Mouse (Mus musculus): ENCODE results near the gene Camk1d. TPM values are rescaled to one million over a fixed set of nuclear protein-coding genes. Genes with fewer than 3 reads are reported as not detected.

Gene Camk1d
- total and polyA plus RNA-seq, 3 experiments, result 4.6 to 12.4 (median 4.8) TPM

GRCm38 (mm10) chr2:5286189-5287043 is 427.9 kb downstream of the Camk1d start:
- no peak overlapping the region for H3K9ac ChIP-seq (ENCODE audit: insufficient read depth, low read depth)
- peaks cover 5% of the 10 kb centered on the region for H3K9me3 ChIP-seq (replicated peaks; ENCODE audit: low read length)
- dilution Hi-C loops (cut with MboI; ENCODE audit: extremely low pct_ligation_motif_present, extremely low pct_unique_long_range_greater_than_20kb, low sequenced_read_pairs) (no loop called here), in situ Hi-C loops (cut with MboI; ENCODE audit: low pct_ligation_motif_present, low pct_unique_long_range_greater_than_20kb, low sequenced_read_pairs) (no loop called here)
- TF ChIP-seq SIN3A (IDR thresholded peaks at IDR 0.05; ENCODE audit: low read length) (no peak), TCF12 (IDR thresholded peaks at IDR 0.05; ENCODE audit: low read depth, low read length) (no peak), NELFE (IDR thresholded peaks at IDR 0.05; ENCODE audit: low read depth, low read length) (no peak), POLR2AphosphoS2 (IDR thresholded peaks at IDR 0.05; ENCODE audit: low read depth, low read length) (no peak), MAZ (IDR thresholded peaks at IDR 0.05; ENCODE audit: low read depth, low read length) (no peak), MEF2A (IDR thresholded peaks at IDR 0.05; ENCODE audit: borderline replicate concordance, low read depth, low read length) (no peak), PAX5 (IDR thresholded peaks at IDR 0.05; ENCODE audit: low read length) (no peak), UBTF (IDR thresholded peaks at IDR 0.05; ENCODE audit: low read depth, low read length) (no peak), USF1 (IDR thresholded peaks at IDR 0.05; ENCODE audit: low read depth, low read length) (no peak), JUND (conservative IDR thresholded peaks at IDR 0.05; ENCODE audit: low read depth, low read length) (no peak)
- no peak for DNase-seq (ENCODE audit: extremely low read depth)
- no peaks in the 10 kb centered on the region for H3K79me2 ChIP-seq (replicated peaks; ENCODE audit: control insufficient read depth, extremely low read depth, insufficient read depth, poor library complexity, severe bottlenecking)
- no peak overlapping the region for H3K4me3 ChIP-seq (replicated peaks in 1 of 3; ENCODE audit: low read depth in 2 of 3, low read length in 2 of 3, poor library complexity in 1 of 3)
- H3K4me1 ChIP-seq (ENCODE audit: control insufficient read depth in 1 of 2, insufficient read depth in 2 of 2), result peaks cover 12 to 42% of the 10 kb centered on the region in 2 experiments
- H3K27me3 ChIP-seq (replicated peaks), result no peaks in the 10 kb centered on the region
- no peak overlapping the region for H3K4me2 ChIP-seq (ENCODE audit: insufficient read depth, low read depth, poor library complexity, severe bottlenecking)
- no peaks in the 10 kb centered on the region for H3K36me3 ChIP-seq (replicated peaks in 1 of 2; ENCODE audit: control insufficient read depth in 1 of 2, insufficient read depth in 1 of 2, low read length in 1 of 2)
- H3K27ac ChIP-seq (ENCODE audit: insufficient read depth, low read depth), result no peak overlapping the region

GRCm38 (mm10) chr2:5284351-5284750 is 430.0 kb downstream of the Camk1d start:
- TF ChIP-seq MXI1 (IDR thresholded peaks at IDR 0.05; ENCODE audit: low read depth, low read length) (no peak), KAT2A (IDR thresholded peaks at IDR 0.05; ENCODE audit: insufficient replicate concordance, low read length) (no peak), GABPA (IDR thresholded peaks at IDR 0.05; ENCODE audit: insufficient replicate concordance, low read depth, low read length) (no peak), RCOR1 (conservative IDR thresholded peaks at IDR 0.05; ENCODE audit: low read depth, low read length) (no peak), USF2 (conservative IDR thresholded peaks at IDR 0.05; ENCODE audit: low read depth, low read length) (no peak), HCFC1 (IDR thresholded peaks at IDR 0.05; ENCODE audit: low read depth, low read length) (no peak), SMC3 (IDR thresholded peaks at IDR 0.05; ENCODE audit: low read depth, low read length) (no peak), ZMIZ1 (IDR thresholded peaks at IDR 0.05; ENCODE audit: low read depth, low read length) (no peak), ZC3H11A (IDR thresholded peaks at IDR 0.05; ENCODE audit: low read depth, low read length) (no peak), MYC (IDR thresholded peaks at IDR 0.05; ENCODE audit: low read depth, low read length) (no peak), NELFE (IDR thresholded peaks at IDR 0.05; ENCODE audit: low read depth, low read length) (no peak), POLR2A (IDR thresholded peaks at IDR 0.05; ENCODE audit: low read depth, low read length) (no peak)
- no peaks in the 10 kb centered on the region for H3K27me3 ChIP-seq (replicated peaks)
- in situ Hi-C loops (cut with MboI; ENCODE audit: low pct_ligation_motif_present, low pct_unique_long_range_greater_than_20kb, low sequenced_read_pairs), result no loop called here

More at GRCm38 (mm10) chr2:5284351-5284750, 430.0 kb downstream of the Camk1d start:
- Histone ChIP-seq H3K9me3 (replicated peaks; ENCODE audit: low read length) (peaks cover 5% of the 10 kb centered on the region), H3K4me1 (ENCODE audit: control insufficient read depth in 1 of 2, insufficient read depth in 2 of 2) (peaks cover 12 to 30% of the 10 kb centered on the region in 2 experiments), H3K4me2 (ENCODE audit: insufficient read depth, low read depth, poor library complexity, severe bottlenecking) (no peak overlapping the region), H3K27ac (ENCODE audit: insufficient read depth, low read depth) (no peak overlapping the region), H3K79me2 (replicated peaks; ENCODE audit: control insufficient read depth, extremely low read depth, insufficient read depth, poor library complexity, severe bottlenecking) (no peaks in the 10 kb centered on the region), H3K9ac (ENCODE audit: insufficient read depth, low read depth) (no peak overlapping the region), H3K36me3 (replicated peaks in 1 of 2; ENCODE audit: control insufficient read depth in 1 of 2, insufficient read depth in 1 of 2, low read length in 1 of 2) (no peaks in the 10 kb centered on the region), H3K4me3 (replicated peaks in 1 of 3; ENCODE audit: low read depth in 2 of 3, low read length in 2 of 3, poor library complexity in 1 of 3) (no peak overlapping the region)
- dilution Hi-C loops (cut with MboI; ENCODE audit: extremely low pct_ligation_motif_present, extremely low pct_unique_long_range_greater_than_20kb, low sequenced_read_pairs), result no loop called here
- DNase-seq (ENCODE audit: extremely low read depth), result no peak
